In genomic region chr3:79178708-79179107, GRCm38 (mm10) we compare ENCODE assay signal across 10 mouse cellular contexts.
A peak's percentile ranks its signal among the peaks of the same experiment; 100 is the strongest.
DNase-seq lines count a peak whose midpoint lies in the region; ATAC-seq and TF ChIP-seq lines count a peak whose summit lies in the region.
"Had no signal": no experiment of that assay in that cellular context is flagged by ENCODE, and none has a peak within 500 bp of the region (broad histone marks: within the 10 kb centered on the region; RNA-seq: fewer than 3 reads in every experiment).

No protein-coding gene starts in this region.

- no peak for ATAC-seq in heart, postnatal 0 days (ENCODE audit: insufficient read depth, low read depth)

- no peaks in the 10 kb centered on the region; the same call in 1 of the 2 replicates for H3K36me3 ChIP-seq in heart, postnatal 0 days (replicated peaks; ENCODE audit: control insufficient read depth, insufficient read depth, low read length)
- H3K36me3 ChIP-seq: midbrain, embryonic 12.5 days had no signal

- peaks cover 53% of the 10 kb centered on the region for H3K4me1 ChIP-seq in heart, postnatal 0 days (ENCODE audit: control insufficient read depth, insufficient read depth)

- H3K4me3 ChIP-seq in layer of hippocampus, adult 2 months: peak overlapping the region; percentile 10; the same call in 1 of the 2 replicates
- peak overlapping the region; percentile 48 for H3K4me3 ChIP-seq in heart, postnatal 0 days (ENCODE audit: low read depth, low read length)
- H3K4me3 ChIP-seq: midbrain, embryonic 12.5 days had no signal

- peak overlapping the region; percentile 66 for H3K4me2 ChIP-seq in heart, postnatal 0 days (ENCODE audit: low read depth, low read length)
- H3K4me2 ChIP-seq: midbrain, embryonic 12.5 days had no signal

- no peak for TF ChIP-seq EP300 in heart, postnatal 0 days (IDR thresholded peaks at IDR 0.05; ENCODE audit: low read depth)

- 0 out of 2 replicates have a peak overlapping the region, but pooled peaks have one; percentile 60 for H3K9ac ChIP-seq in heart, postnatal 0 days (replicated peaks; ENCODE audit: low read depth, low read length)
- H3K9ac ChIP-seq: midbrain, embryonic 12.5 days had no signal

- no peaks in the 10 kb centered on the region for H3K27me3 ChIP-seq in heart, postnatal 0 days (ENCODE audit: control insufficient read depth, insufficient read depth, low read length)
- H3K27me3 ChIP-seq: midbrain, embryonic 12.5 days had no signal

- peak; percentile 59 for DNase-seq in adrenal gland, adult 2 months
- DNase-seq in adrenal gland, adult 8-10 months: no peak
- no peak for DNase-seq in layer of hippocampus, adult 2 months (ENCODE audit: low spot score in 2 of 2)
- DNase-seq in layer of hippocampus, adult 8-10 months (ENCODE audit: low spot score in 2 of 2): no peak
- peak; percentile 35 for DNase-seq in ZHBTc4 (ENCODE audit: low read depth, low spot score)
- no peak for DNase-seq in heart, postnatal 0 days (ENCODE audit: low spot score)
- DNase-seq in right cerebral cortex, postnatal 14 days: no peak
- no peak for DNase-seq in kidney, postnatal 14 days
- DNase-seq: cerebellum, adult 8-10 months had no signal

- H3K9me3 ChIP-seq in heart, postnatal 0 days (replicated peaks; ENCODE audit: control insufficient read depth, low read length): no peaks in the 10 kb centered on the region
- H3K9me3 ChIP-seq: midbrain, embryonic 12.5 days had no signal

- 22% methylated on average over 3 of the region's 3 CpGs for WGBS in heart, postnatal 0 days

- TF ChIP-seq CTCF in layer of hippocampus, adult 2 months (conservative IDR thresholded peaks at IDR 0.05): peak; percentile 37; the same call in 1 of the 2 replicates
- TF ChIP-seq CTCF in heart, postnatal 0 days (IDR thresholded peaks at IDR 0.05; ENCODE audit: low read depth): no peak

- peak overlapping the region; percentile 77 for H3K27ac ChIP-seq in layer of hippocampus, adult 2 months
- peak overlapping the region; percentile 98; the same call in 1 of the 2 replicates for H3K27ac ChIP-seq in heart, postnatal 0 days (ENCODE audit: low read depth)
- H3K27ac ChIP-seq: midbrain, embryonic 12.5 days had no signal

Comparison
In these comparisons a context has a peak if more than half of its experiments do, and no peak if none do; other contexts are left out.
1. DNase-seq: peak in adrenal gland, adult 2 months (single experiment) and ZHBTc4 (single experiment); none in adrenal gland, adult 8-10 months (single experiment), layer of hippocampus, adult 2 months (0 of 2), layer of hippocampus, adult 8-10 months (0 of 2), heart, postnatal 0 days (single experiment), right cerebral cortex, postnatal 14 days (single experiment) and kidney, postnatal 14 days (single experiment).